Mouse (Mus musculus) small intestine, adult 2 months (tissue): ENCODE data around the gene Sugt1. TPM values are rescaled to one million over a fixed set of nuclear protein-coding genes. Genes with fewer than 3 reads are reported as not detected.

Experiments used
- H3K27ac ChIP-seq: fragments of 200-500 bp; 2 replicates; pipeline ENCODE4 v1.5.1; 2012; ENCODE audit warnings: low read depth, low read length, control low read depth, inconsistent platforms; ENCODE audit not compliant: insufficient read depth
- H3K27me3 ChIP-seq: fragments of 200-500 bp; 2 replicates; pipeline ENCODE4 v1.6.1; 2012; ENCODE audit warnings: mild to moderate bottlenecking, moderate library complexity, low read length, inconsistent platforms; ENCODE audit not compliant: control insufficient read depth, insufficient read depth
- H3K36me3 ChIP-seq: fragments of 200-500 bp; 2 replicates; pipeline ENCODE4 v1.6.1; 2012; ENCODE audit warnings: mild to moderate bottlenecking, low read length, control low read depth, inconsistent platforms; ENCODE audit not compliant: control insufficient read depth, insufficient read depth
- H3K4me1 ChIP-seq: fragments of 200-500 bp; 2 replicates; pipeline ENCODE4 v1.6.1; 2012; ENCODE audit warnings: low read length, inconsistent platforms, mixed read lengths; ENCODE audit not compliant: control insufficient read depth, insufficient read depth, insufficient read length
- H3K4me3 ChIP-seq: fragments of 200-500 bp; 2 replicates; pipeline ENCODE4 v1.5.1; 2012; ENCODE audit warnings: low read depth, mild to moderate bottlenecking, control low read depth, inconsistent platforms, low read length, moderate library complexity
- CTCF ChIP-seq: fragments of 200-500 bp; IDR thresholded peaks from 2 replicates; pipeline ENCODE4 v1.5.1; 2012; ENCODE audit warnings: low read depth, mild to moderate bottlenecking, control low read depth, inconsistent platforms, low read length, moderate library complexity, mixed read lengths; ENCODE audit not compliant: insufficient replicate concordance, insufficient read length; ENCODE audit errors: extremely low read depth
- POLR2A ChIP-seq: fragments of 200-500 bp; IDR thresholded peaks from 2 replicates; pipeline ENCODE4 v1.6.1; 2012; ENCODE audit warnings: low read depth, mild to moderate bottlenecking, control low read depth, inconsistent platforms, low read length, moderate library complexity
- WGBS: fragments of 180-500 bp; shearing (Covaris S2); methylation state at CpG from one replicate; pipeline ENCODE4 v1.1.7; 2018; 5-methylcytosine and 5-hydroxymethylcytosine counted together
- polyA plus RNA-seq: library from polyadenylated mRNA; depleted of rRNA; stranded (reverse); fragments of >200 nt; gene quantifications from 2 replicates; pipeline ENCODE4 v1.2.3, GENCODE M21; 2012

Gene Sugt1
- polyA plus RNA-seq, 1 experiment: 1.7 TPM

- Histone ChIP-seq H3K4me3 (no peak overlapping the region), H3K27ac (no peak overlapping the region), H3K4me1 (peaks cover 6% of the 10 kb centered on the region; the same call in 1 of the 2 replicates), H3K36me3 (no peaks in the 10 kb centered on the region), H3K27me3 (no peaks in the 10 kb centered on the region)
- TF ChIP-seq CTCF: no peak
- no peak for TF ChIP-seq POLR2A
- WGBS: 57% methylated on average over 9 of the region's 9 CpGs
These were observed 1.1 kb downstream of the Sugt1 start for GRCm38 (mm10) chr14:79588534-79588951.

DNA sequence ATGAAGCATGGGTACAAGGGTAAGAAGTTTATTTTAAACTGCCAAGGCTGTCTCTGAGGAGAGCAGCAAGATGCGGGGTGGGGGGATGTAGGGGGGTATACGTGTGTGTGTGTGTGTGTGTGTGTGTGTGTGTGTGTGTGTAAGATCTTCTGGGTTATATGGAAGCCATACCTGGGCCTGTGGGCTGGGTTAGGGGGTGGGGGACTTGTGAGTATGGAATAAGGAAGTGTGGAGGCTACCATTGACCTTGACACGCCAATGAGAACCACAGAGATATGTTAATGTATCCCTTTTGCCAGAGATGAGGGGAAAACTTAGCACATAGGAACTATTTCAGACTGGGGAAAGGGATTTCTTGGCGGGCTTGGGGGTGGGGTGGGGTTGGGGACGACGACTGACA lies 1.9 kb downstream of the Sugt1 start:
- Histone ChIP-seq H3K36me3 (no peaks in the 10 kb centered on the region), H3K4me3 (no peak overlapping the region), H3K27me3 (no peaks in the 10 kb centered on the region), H3K27ac (no peak overlapping the region), H3K4me1 (peaks cover 6% of the 10 kb centered on the region; the same call in 1 of the 2 replicates)
- no peak for TF ChIP-seq POLR2A
- TF ChIP-seq CTCF: no peak
- 84% methylated on average over 6 of the region's 6 CpGs for WGBS

DNA sequence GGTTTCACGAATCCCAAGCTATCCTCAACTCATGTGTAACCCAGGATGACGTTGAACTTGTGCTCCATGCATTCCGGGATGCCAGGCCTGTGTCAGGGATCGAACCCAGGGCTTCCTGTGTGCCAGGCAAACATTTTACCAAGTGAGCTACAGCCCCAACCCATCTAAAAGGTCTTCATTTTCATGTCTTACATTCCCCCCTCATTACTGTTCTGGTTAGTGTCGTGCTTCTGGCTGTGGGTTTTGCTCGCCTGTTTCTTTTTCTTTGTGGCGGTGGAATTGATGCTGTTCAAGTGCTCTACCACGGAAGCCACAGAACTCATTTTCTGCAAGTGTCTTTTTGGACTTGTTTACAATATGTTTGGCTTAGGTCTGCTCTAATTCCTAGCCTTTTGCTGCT lies 3.4 kb downstream of the Sugt1 start:
- WGBS: 91% methylated on average over 8 of the region's 8 CpGs

DNA sequence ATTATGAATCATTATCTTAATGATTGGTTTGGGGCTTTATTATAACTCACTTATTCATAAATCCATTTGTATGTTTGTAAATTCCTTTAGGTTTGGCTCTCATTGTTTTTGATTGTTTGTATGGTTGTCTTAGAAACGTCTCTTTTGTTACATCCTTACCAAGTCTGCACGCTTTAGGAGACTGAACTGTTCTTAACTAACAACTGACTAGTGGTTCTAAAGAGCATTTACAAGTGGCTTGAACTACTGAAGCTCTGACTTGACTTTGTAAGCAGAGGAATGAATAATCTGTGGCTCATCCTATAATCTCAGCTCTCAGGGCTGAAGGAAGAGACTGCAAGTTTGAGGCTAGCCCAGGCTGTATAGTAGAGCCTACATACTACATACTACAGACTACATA lies 4.1 kb downstream of the Sugt1 start:
- Histone ChIP-seq H3K36me3 (peaks cover 8% of the 10 kb centered on the region), H3K27me3 (no peaks in the 10 kb centered on the region), H3K4me1 (peaks cover 5% of the 10 kb centered on the region; the same call in 1 of the 2 replicates), H3K4me3 (no peak overlapping the region), H3K27ac (no peak overlapping the region)
- WGBS: 92% methylated on average over 2 of the region's 2 CpGs
- no peak for TF ChIP-seq POLR2A
- TF ChIP-seq CTCF: no peak

More for the DNA sequence above, 3.4 kb downstream of the Sugt1 start:
- TF ChIP-seq POLR2A (no peak), CTCF (no peak)
- Histone ChIP-seq H3K4me3 (no peak overlapping the region), H3K36me3 (peaks cover 3% of the 10 kb centered on the region; the same call in 1 of the 2 replicates), H3K4me1 (peaks cover 6% of the 10 kb centered on the region; the same call in 1 of the 2 replicates), H3K27me3 (no peaks in the 10 kb centered on the region), H3K27ac (no peak overlapping the region)

- Histone ChIP-seq H3K36me3 (peaks cover 22% of the 10 kb centered on the region), H3K4me3 (no peak overlapping the region), H3K4me1 (no peaks in the 10 kb centered on the region), H3K27ac (no peak overlapping the region), H3K27me3 (no peaks in the 10 kb centered on the region)
- TF ChIP-seq CTCF (no peak), POLR2A (no peak)
- 90% methylated on average over 5 of the region's 5 CpGs for WGBS
These were observed 6.6 kb downstream of the Sugt1 start for GRCm38 (mm10) chr14:79594069-79594468.

DNA sequence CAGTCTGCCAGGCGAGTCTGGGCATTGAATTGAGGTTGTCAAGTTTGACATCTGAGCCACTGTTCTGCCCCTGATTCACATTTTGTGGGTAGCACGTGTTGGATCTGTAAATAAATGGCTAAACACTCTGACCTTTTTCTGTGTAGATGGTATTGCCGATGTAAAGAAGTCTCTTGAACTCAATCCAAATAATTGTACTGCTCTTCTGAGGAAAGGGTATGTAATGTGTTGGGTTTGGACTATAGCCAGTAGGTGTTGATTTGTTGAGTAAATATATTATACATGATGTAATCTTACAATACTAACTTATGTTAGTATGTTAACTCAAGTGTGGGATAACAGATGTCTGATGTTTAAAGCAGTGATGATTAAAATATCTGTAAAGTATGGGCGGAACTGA lies 9.1 kb downstream of the Sugt1 start:
- H3K27ac ChIP-seq: no peak overlapping the region
- TF ChIP-seq CTCF (no peak), POLR2A (no peak)
- 40% methylated on average over 4 of the region's 4 CpGs for WGBS
- H3K4me3 ChIP-seq: no peak overlapping the region
- H3K36me3 ChIP-seq: peaks cover 32% of the 10 kb centered on the region
- peaks cover 4% of the 10 kb centered on the region; the same call in 1 of the 2 replicates for H3K4me1 ChIP-seq
- H3K27me3 ChIP-seq: no peaks in the 10 kb centered on the region

GRCm38 (mm10) chr14:79605881-79606280 lies 18.4 kb downstream of the Sugt1 start:
- Histone ChIP-seq H3K4me1 (no peaks in the 10 kb centered on the region), H3K36me3 (peaks cover 46% of the 10 kb centered on the region), H3K4me3 (no peak overlapping the region), H3K27ac (no peak overlapping the region), H3K27me3 (no peaks in the 10 kb centered on the region)
- 81% methylated on average over 2 of the region's 2 CpGs for WGBS
- TF ChIP-seq CTCF: no peak
- TF ChIP-seq POLR2A: no peak

DNA sequence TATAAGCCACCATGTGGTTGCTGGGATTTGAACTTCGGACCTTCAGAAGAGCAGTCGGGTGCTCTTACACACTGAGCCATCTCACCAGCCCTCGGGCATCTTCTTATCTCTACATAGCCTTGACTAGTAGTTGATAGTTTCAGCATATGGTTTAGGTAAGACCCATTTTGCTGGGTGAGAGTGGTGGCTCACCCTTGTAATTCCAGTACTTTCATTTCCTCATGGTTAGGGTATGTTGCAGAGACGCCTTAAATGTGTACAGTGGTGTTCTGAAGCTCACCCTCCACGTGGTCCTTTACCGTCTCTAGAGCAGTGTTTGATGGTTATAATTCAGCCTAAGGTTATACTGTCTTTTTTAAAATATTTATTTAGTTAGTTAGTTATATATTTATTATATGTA lies 18.9 kb downstream of the Sugt1 start:
- WGBS: 74% methylated on average over 6 of the region's 6 CpGs
- no peak for TF ChIP-seq POLR2A
- no peak for TF ChIP-seq CTCF

More for the DNA sequence above, 18.9 kb downstream of the Sugt1 start:
- Histone ChIP-seq H3K4me1 (no peaks in the 10 kb centered on the region), H3K4me3 (no peak overlapping the region), H3K27ac (no peak overlapping the region), H3K36me3 (peaks cover 49% of the 10 kb centered on the region), H3K27me3 (no peaks in the 10 kb centered on the region)
